Mouse (Mus musculus): Measurements from ENCODE around the gene Cbs. TPM values are rescaled to one million over a fixed set of nuclear protein-coding genes. Genes with fewer than 3 reads are reported as not detected.

The Cbs gene
- polyA plus RNA-seq, 1 experiment from 2014 or later = 70.1 TPM

- peaks cover 4% of the 10 kb centered on the region; the same call in 1 of the 2 replicates for H3K36me3 ChIP-seq (replicated peaks; ENCODE audit: insufficient read depth, low read length)
- no peaks in the 10 kb centered on the region for H3K27me3 ChIP-seq (ENCODE audit: insufficient read depth, low read length)
- H3K4me2 ChIP-seq (ENCODE audit: low read depth, low read length) = no peak overlapping the region
- no peaks in the 10 kb centered on the region for H3K9me3 ChIP-seq (ENCODE audit: low read length)
- H3K27ac ChIP-seq (ENCODE audit: low read depth) = no peak overlapping the region
- H3K9ac ChIP-seq (replicated peaks) = no peak overlapping the region
- ATAC-seq (no peak), DNase-seq (no peak)
- H3K4me1 ChIP-seq (ENCODE audit: insufficient read depth) = peaks cover 16% of the 10 kb centered on the region
- H3K4me3 ChIP-seq (ENCODE audit: low read depth, low read length) = no peak overlapping the region
- 76% methylated on average over 8 of the region's 8 CpGs for WGBS (ENCODE audit: insufficient replicate concordance)
- TF ChIP-seq EP300 (IDR thresholded peaks at IDR 0.05; ENCODE audit: low read depth) (no peak), CTCF (IDR thresholded peaks at IDR 0.05; ENCODE audit: low read depth) (no peak)
Observed at GRCm38 (mm10) chr17:31660661-31661250, 23.7 kb upstream of the Cbs start.

DNA sequence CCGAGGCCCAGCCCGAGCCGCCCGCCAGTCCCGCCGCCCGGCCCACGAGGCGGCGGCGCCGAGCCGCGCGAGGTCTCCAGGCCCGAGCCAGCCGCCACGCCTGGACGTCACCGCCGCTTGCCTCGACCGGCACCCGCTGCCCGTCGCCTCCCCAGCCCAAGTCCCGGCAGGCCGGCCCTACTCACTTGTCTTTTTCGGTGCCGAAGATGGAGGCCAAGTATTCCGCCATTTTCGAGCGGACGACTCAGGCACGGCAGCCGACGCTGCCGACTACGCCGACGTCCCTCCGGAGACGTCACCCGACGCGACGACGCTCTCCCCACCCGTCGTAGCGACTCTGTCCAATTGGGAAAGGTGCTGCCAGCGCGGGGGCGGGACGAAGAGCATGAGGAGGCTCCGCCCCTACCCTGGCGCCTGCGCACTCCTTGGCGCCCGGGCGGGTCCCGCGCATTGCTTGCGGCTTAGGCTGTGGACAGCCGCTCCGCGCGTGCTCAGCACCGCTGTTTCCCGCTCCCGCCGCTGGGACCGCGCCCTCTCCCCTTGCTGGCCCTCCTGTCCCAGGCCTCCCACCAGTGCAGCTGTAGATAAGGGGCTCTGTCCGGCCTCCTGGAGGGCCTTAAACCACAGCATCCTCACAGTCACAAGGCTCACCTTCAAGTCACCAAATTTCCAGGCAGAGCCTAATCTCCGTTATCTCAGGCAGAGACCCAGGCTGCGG, 21.6 kb upstream of the Cbs start, which contains the start of gene U2af1:
TSS of gene U2af1 (minus strand) at position 425 of the 718 bp plus-strand sequence.
- peak within 1 kb of the TSS; percentile 95 for H3K9ac ChIP-seq (replicated peaks)
- H3K9me3 ChIP-seq (ENCODE audit: low read length) = no peaks in the 10 kb centered on the region
- H3K36me3 ChIP-seq (replicated peaks; ENCODE audit: insufficient read depth, low read length) = peaks cover 19% of the 10 kb centered on the region
- WGBS (ENCODE audit: insufficient replicate concordance) = under 1% methylated on average over 74 of the region's 77 CpGs
- no peaks in the 10 kb centered on the region for H3K27me3 ChIP-seq (ENCODE audit: insufficient read depth, low read length)
- H3K27ac ChIP-seq (ENCODE audit: low read depth) = peak within 1 kb of the TSS; percentile 80
- H3K4me3 ChIP-seq (ENCODE audit: low read depth, low read length) = peak within 1 kb of the TSS; percentile 85
- TF ChIP-seq CTCF (IDR thresholded peaks at IDR 0.05; ENCODE audit: low read depth) (no peak), EP300 (IDR thresholded peaks at IDR 0.05; ENCODE audit: low read depth) (no peak)
- peak; percentile 98 for ATAC-seq
- peak; percentile 98 for DNase-seq
- peaks cover 20% of the 10 kb centered on the region for H3K4me1 ChIP-seq (ENCODE audit: insufficient read depth)
- H3K4me2 ChIP-seq (ENCODE audit: low read depth, low read length) = peak within 1 kb of the TSS; percentile 81

DNA sequence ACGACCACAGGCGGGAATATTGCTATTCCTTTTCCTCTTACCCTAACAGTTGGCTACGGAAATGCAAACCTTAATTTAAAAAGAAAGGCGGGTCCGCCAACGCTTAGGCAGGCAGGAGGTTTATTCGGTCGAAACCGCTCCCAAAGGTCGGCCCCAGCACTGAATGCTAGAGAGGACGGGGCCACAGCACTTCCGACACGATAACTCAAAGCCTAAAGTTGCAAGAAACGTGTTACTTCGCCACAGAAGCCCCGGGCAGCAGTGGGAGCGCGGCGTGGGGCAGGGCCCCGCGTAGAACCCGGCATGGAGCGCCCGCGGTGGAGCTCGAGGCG, 21.1 kb upstream of the Cbs start:
- no peaks in the 10 kb centered on the region for H3K9me3 ChIP-seq (ENCODE audit: low read length)
- peak overlapping the region; percentile 95 for H3K9ac ChIP-seq (replicated peaks)
- ATAC-seq (peak; percentile 12), DNase-seq (no peak)
- peak overlapping the region; percentile 74 for H3K4me2 ChIP-seq (ENCODE audit: low read depth, low read length)
- H3K4me1 ChIP-seq (ENCODE audit: insufficient read depth) = peaks cover 21% of the 10 kb centered on the region
- WGBS (ENCODE audit: insufficient replicate concordance) = under 1% methylated on average over 27 of the region's 27 CpGs
- peaks cover 25% of the 10 kb centered on the region for H3K36me3 ChIP-seq (replicated peaks; ENCODE audit: insufficient read depth, low read length)
- peak overlapping the region; percentile 85 for H3K4me3 ChIP-seq (ENCODE audit: low read depth, low read length)
- no peaks in the 10 kb centered on the region for H3K27me3 ChIP-seq (ENCODE audit: insufficient read depth, low read length)
- peak overlapping the region; percentile 80 for H3K27ac ChIP-seq (ENCODE audit: low read depth)
- TF ChIP-seq EP300 (IDR thresholded peaks at IDR 0.05; ENCODE audit: low read depth) (no peak), CTCF (IDR thresholded peaks at IDR 0.05; ENCODE audit: low read depth) (no peak)

GRCm38 (mm10) chr17:31657141-31657983, 20.3 kb upstream of the Cbs start:
- 37% methylated on average over 12 of the region's 12 CpGs for WGBS (ENCODE audit: insufficient replicate concordance)
- no peak for DNase-seq

DNA sequence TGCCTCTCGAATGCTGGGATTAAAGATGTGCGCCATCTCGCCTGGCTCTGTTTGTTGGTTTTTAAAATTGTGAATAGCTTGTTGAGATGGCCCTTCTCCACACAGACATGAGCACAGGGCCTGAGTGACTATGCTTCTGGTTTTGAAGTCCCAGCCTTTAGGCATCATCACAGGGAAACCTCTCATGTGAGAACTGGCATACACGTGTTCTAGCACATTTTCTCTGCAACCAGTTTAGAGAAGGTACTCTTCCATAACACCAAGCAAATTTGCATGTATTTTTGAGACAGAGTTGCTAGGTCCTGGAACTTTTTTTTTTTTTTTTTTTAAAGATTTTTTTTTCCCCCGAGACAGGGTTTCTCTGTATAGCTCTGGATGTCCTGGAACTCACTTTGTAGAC, 19.6 kb upstream of the Cbs start:
- Histone ChIP-seq H3K4me2 (ENCODE audit: low read depth, low read length) (peak overlapping the region; percentile 74; the same call in 1 of the 2 replicates), H3K4me1 (ENCODE audit: insufficient read depth) (peaks cover 21% of the 10 kb centered on the region), H3K36me3 (replicated peaks; ENCODE audit: insufficient read depth, low read length) (peaks cover 39% of the 10 kb centered on the region), H3K9me3 (ENCODE audit: low read length) (no peaks in the 10 kb centered on the region), H3K4me3 (ENCODE audit: low read depth, low read length) (no peak overlapping the region; the same call in 1 of the 2 replicates), H3K27me3 (ENCODE audit: insufficient read depth, low read length) (no peaks in the 10 kb centered on the region), H3K27ac (ENCODE audit: low read depth) (peak overlapping the region; percentile 46; the same call in 1 of the 2 replicates), H3K9ac (replicated peaks) (no peak overlapping the region)
- no peak for TF ChIP-seq EP300 (IDR thresholded peaks at IDR 0.05; ENCODE audit: low read depth)
- TF ChIP-seq CTCF (IDR thresholded peaks at IDR 0.05; ENCODE audit: low read depth) = no peak
- no peak for DNase-seq
- no peak for ATAC-seq
- 78% methylated on average over 5 of the region's 5 CpGs for WGBS (ENCODE audit: insufficient replicate concordance)

More at GRCm38 (mm10) chr17:31657141-31657983, 20.3 kb upstream of the Cbs start:
- no peak for ATAC-seq
- Histone ChIP-seq H3K4me1 (ENCODE audit: insufficient read depth) (peaks cover 21% of the 10 kb centered on the region), H3K27ac (ENCODE audit: low read depth) (peak overlapping the region; percentile 80), H3K9ac (replicated peaks) (peak overlapping the region; percentile 95), H3K9me3 (ENCODE audit: low read length) (no peaks in the 10 kb centered on the region), H3K4me3 (ENCODE audit: low read depth, low read length) (peak overlapping the region; percentile 85), H3K27me3 (ENCODE audit: insufficient read depth, low read length) (no peaks in the 10 kb centered on the region), H3K36me3 (replicated peaks; ENCODE audit: insufficient read depth, low read length) (peaks cover 32% of the 10 kb centered on the region), H3K4me2 (ENCODE audit: low read depth, low read length) (peak overlapping the region; percentile 74)
- no peak for TF ChIP-seq CTCF (IDR thresholded peaks at IDR 0.05; ENCODE audit: low read depth)
- no peak for TF ChIP-seq EP300 (IDR thresholded peaks at IDR 0.05; ENCODE audit: low read depth)

- TF ChIP-seq CTCF (IDR thresholded peaks at IDR 0.05; ENCODE audit: low read depth) = no peak
- Histone ChIP-seq H3K9ac (replicated peaks) (no peak overlapping the region; the same call in 1 of the 2 replicates), H3K27me3 (ENCODE audit: insufficient read depth, low read length) (no peaks in the 10 kb centered on the region), H3K9me3 (ENCODE audit: low read length) (no peaks in the 10 kb centered on the region), H3K4me3 (ENCODE audit: low read depth, low read length) (no peak overlapping the region), H3K4me2 (ENCODE audit: low read depth, low read length) (peak overlapping the region; percentile 35), H3K27ac (ENCODE audit: low read depth) (peak overlapping the region; percentile 16), H3K36me3 (replicated peaks; ENCODE audit: insufficient read depth, low read length) (peaks cover 52% of the 10 kb centered on the region), H3K4me1 (ENCODE audit: insufficient read depth) (peaks cover 21% of the 10 kb centered on the region)
- no peak for ATAC-seq
- DNase-seq = no peak
- 60% methylated on average over 4 of the region's 4 CpGs for WGBS (ENCODE audit: insufficient replicate concordance)
Observed at GRCm38 (mm10) chr17:31655366-31655765, 18.3 kb upstream of the Cbs start.

All from liver, postnatal 0 days (tissue).